Mouse (Mus musculus) cerebellum, adult 8-10 months (tissue): ENCODE measurements around the gene Ryr2.
"Not testable (repeated sequence)": the region's sequence is repeated elsewhere in the genome, so short reads cannot be mapped to it uniquely, and the experiment has no call there.

ENCODE experiments used
- DNase-seq: peaks from one replicate; pipeline ENCODE4 v3.0.0; 2022

Gene Ryr2

GRCm38 (mm10) chr13:12033914-12034313 is 72.8 kb downstream of the Ryr2 start:
- no peak for DNase-seq

- DNase-seq: no peak
These were observed 73.5 kb downstream of the Ryr2 start for GRCm38 (mm10) chr13:12033272-12033671.

GRCm38 (mm10) chr13:12029841-12030240 is 76.9 kb downstream of the Ryr2 start:
- no peak for DNase-seq

GRCm38 (mm10) chr13:12029326-12029725 is 77.4 kb downstream of the Ryr2 start:
- DNase-seq: no peak

- no peak for DNase-seq
These were observed 88.7 kb downstream of the Ryr2 start for GRCm38 (mm10) chr13:12018046-12018445.

DNA sequence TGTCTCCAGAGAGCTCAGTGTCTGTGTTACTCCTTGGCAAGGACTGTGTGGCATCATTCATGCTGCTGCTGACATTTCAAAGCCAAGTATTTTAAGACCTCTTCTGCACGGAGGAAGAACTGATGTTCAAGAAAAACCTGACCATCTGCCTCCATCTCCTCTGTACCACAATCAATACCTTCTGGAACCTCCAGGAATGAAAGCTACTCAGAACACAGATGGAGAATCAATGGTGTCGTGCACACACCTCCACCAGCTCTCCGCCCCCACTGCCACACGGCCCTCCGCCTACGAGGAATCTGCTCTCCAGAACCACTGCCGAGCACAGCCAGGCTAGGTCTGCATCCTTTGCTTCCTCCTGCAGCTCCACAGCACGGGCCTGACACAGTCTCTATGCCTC is 92.8 kb downstream of the Ryr2 start:
- no peak for DNase-seq

GRCm38 (mm10) chr13:12008995-12009689 is 97.6 kb downstream of the Ryr2 start:
- no peak for DNase-seq

DNA sequence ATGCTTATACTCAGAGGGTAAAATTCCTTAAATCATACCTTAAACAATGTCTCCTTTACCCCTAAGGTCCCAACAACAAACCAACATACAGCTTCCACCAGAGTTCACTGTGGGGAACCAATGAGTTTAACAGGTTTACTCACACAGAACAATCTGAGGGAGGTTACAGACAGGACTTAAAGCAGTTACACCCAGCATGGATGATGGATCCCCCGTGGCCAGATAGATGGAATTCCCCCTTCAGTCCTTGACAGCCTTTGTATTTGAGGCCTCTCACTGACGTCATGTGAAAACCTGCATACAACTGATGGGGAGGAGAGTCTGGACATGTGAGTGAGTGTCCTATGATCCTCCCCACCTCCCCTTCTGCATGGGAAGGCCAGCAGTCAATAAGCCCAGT is 99.2 kb downstream of the Ryr2 start:
- DNase-seq: no peak

DNA sequence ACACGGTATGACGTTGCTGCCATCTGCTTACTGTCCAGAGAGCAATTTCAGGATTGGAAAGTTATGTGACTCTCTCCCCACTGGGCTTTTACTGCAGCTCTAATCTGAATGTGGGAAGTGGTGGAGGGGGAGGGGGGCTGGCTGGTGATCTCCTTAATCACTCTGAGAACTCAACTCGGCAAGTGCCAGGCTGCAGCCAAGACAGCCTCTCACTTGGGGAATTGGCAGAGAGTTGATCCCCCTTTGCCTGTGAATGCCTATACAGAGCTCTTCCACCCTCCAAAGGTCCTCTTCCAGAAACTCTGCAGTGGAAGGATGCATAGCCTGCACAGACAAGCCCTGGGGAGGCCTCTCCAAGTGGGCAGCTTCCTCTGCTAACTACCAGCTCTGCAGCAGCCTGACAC is 104.9 kb downstream of the Ryr2 start:
- no peak for DNase-seq

- no peak for DNase-seq
These were observed 106.9 kb downstream of the Ryr2 start for GRCm38 (mm10) chr13:11999851-12000250.

DNA sequence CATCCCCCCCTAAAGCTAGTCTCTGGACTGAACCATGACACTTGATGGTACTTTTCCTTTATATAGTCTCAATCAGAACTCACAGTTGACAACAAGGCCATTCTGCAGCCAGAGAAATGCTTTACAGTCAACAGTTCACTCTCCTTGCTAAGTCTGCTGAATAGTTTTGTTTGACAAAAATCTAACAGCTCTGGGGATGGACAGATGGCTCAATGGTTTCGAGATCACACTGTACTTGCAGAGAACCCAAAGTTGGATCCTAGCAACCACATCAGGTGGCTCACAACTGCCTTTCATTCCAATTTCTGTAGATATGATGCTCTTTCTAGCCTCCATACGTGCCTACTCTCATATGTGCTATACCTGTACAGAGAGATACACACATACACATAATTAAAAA is 109.4 kb downstream of the Ryr2 start:
- no peak for DNase-seq

GRCm38 (mm10) chr13:11987556-11987955 is 119.2 kb downstream of the Ryr2 start:
- no peak for DNase-seq

- no peak for DNase-seq
These were observed 121.7 kb downstream of the Ryr2 start for GRCm38 (mm10) chr13:11985056-11985455.

- DNase-seq: no peak
These were observed 127.7 kb downstream of the Ryr2 start for GRCm38 (mm10) chr13:11978997-11979396.

- DNase-seq: no peak
These were observed 128.4 kb downstream of the Ryr2 start for GRCm38 (mm10) chr13:11978359-11978758.

DNA sequence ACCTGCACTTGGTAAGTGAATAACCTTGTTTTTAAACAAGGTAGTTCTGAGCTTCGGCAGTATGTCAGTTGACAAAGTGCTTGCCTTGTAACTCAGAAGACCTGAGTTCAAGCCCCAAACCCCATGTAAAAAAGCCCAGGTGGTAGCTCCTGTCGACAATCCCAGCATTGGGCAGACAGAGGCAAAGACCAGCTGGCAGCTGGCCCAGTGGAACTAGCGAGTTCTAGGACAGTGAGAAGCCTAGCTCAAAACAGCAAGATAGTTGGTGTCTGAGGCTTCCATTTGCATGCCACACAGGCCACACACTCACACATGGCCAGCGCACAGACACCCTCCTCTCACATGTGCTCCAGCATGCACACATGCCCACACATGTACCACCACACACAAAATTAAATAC is 129.1 kb downstream of the Ryr2 start:
- DNase-seq: peak; percentile 32

- no peak for DNase-seq
These were observed 142.4 kb downstream of the Ryr2 start for GRCm38 (mm10) chr13:11964391-11964790.

DNA sequence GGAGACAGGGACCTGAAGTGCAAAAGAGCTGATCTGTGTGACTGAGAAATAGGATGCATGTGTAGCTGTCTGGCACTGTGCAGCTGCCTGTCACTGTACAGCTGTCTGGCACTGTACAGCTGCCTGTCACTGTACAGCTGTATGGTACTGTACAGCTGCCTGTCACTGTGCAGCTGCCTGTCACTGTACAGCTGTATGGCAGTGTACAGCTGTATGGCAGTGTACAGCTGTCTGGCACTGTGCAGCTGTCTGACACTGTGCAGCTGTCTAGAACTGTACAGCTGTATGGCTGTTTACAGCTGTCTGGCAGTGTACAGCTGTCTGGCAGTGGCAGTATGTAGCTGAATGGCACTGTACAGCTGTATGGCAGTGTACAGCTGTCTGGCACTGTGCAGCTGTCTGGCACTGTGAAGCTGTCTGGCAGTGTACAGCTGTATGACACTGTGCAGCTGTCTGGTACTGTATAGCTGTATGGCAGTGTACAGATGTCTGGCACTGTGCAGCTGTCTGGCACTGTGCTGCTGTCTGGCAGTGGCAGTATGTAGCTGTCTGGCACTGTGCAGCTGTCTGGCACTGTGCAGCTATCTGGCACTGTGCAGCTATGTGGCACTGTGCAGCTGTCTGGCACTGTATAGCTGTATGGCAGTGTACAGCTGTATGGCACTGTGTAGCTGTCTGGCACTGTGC is 147.1 kb downstream of the Ryr2 start:
- DNase-seq: no peak

GRCm38 (mm10) chr13:11958854-11959253 is 147.9 kb downstream of the Ryr2 start:
- DNase-seq: no peak

GRCm38 (mm10) chr13:11958271-11958670 is 148.5 kb downstream of the Ryr2 start:
- no peak for DNase-seq

GRCm38 (mm10) chr13:11951951-11952350 is 154.8 kb downstream of the Ryr2 start:
- no peak for DNase-seq

GRCm38 (mm10) chr13:11945740-11946139 is 161.0 kb downstream of the Ryr2 start:
- DNase-seq: no peak

GRCm38 (mm10) chr13:11941724-11942123 is 165.0 kb downstream of the Ryr2 start:
- no peak for DNase-seq

GRCm38 (mm10) chr13:11934297-11935060 is 172.3 kb downstream of the Ryr2 start:
- not testable (repeated sequence) for DNase-seq
